Mouse (Mus musculus) neural tube, embryonic 11.5 days (tissue): ENCODE data around the gene Stk24. TPM values are rescaled to one million over a fixed set of nuclear protein-coding genes. Genes with fewer than 3 reads are reported as not detected.

ENCODE experiments used
- ATAC-seq: fragments of 200-750 bp; cut with Nextera tagmentation; 2 replicates; pipeline ENCODE4 v1.8.0; 2017; ENCODE audit warnings: moderate number of reproducible peaks, mild to moderate bottlenecking, moderate TSS enrichment, moderate library complexity; ENCODE audit not compliant: insufficient read depth, low FRiP score, low TSS enrichment
- DNase-seq: peaks from one replicate; pipeline ENCODE4 v3.0.0-alpha.2; 2015; ENCODE audit warnings: low spot score
- H3K27ac ChIP-seq: fragments of 300-500 bp; sonication (generic); 2 replicates; pipeline ENCODE4 v1.5.1; 2014; ENCODE audit warnings: low read depth, mild to moderate bottlenecking, low read length
- H3K27me3 ChIP-seq: fragments of 300-500 bp; sonication (generic); 2 replicates; pipeline ENCODE4 v1.6.1; 2014; ENCODE audit warnings: mild to moderate bottlenecking, low read length, mixed read lengths; ENCODE audit not compliant: control insufficient read depth, insufficient read depth
- H3K36me3 ChIP-seq: fragments of 300-500 bp; sonication (generic); 2 replicates; pipeline ENCODE4 v1.6.1; 2014; ENCODE audit warnings: mild to moderate bottlenecking, low read length, moderate library complexity, mixed read lengths; ENCODE audit not compliant: control insufficient read depth, insufficient read depth
- H3K4me1 ChIP-seq: fragments of 300-500 bp; sonication (generic); 2 replicates; pipeline ENCODE4 v1.6.1; 2014; ENCODE audit warnings: low read length, mixed read lengths; ENCODE audit not compliant: control insufficient read depth, insufficient read depth
- H3K4me2 ChIP-seq: fragments of 300-500 bp; sonication (generic); 2 replicates; pipeline ENCODE4 v1.6.1; 2014; ENCODE audit warnings: low read depth, mild to moderate bottlenecking, moderate library complexity
- H3K4me3 ChIP-seq: fragments of 300-500 bp; sonication (generic); 2 replicates; pipeline ENCODE4 v1.5.1; 2014; ENCODE audit warnings: low read depth, low read length
- H3K9ac ChIP-seq: fragments of 300-500 bp; sonication (generic); 2 replicates; pipeline ENCODE4 v1.6.1; 2014; ENCODE audit warnings: mild to moderate bottlenecking, low read length
- H3K9me3 ChIP-seq: fragments of 300-500 bp; sonication (generic); 2 replicates; pipeline ENCODE4 v1.6.1; 2016; ENCODE audit warnings: low read length; ENCODE audit not compliant: control insufficient read depth
- WGBS: fragments of 180-500 bp; shearing (Covaris S2); extraction: QIAGEN DNeasy Blood & Tissue Kit; methylation state at CpG from one replicate; pipeline ENCODE4 v1.1.7; 2014; 5-methylcytosine and 5-hydroxymethylcytosine counted together
- polyA plus RNA-seq: library from polyadenylated mRNA; unstranded; fragments of >200 nt; fragmentation: Nextera tagmentation; extraction: Ambion mirVana; gene quantifications from 2 replicates; pipeline ENCODE4 v1.2.1, GENCODE M21; 2014

Gene Stk24
- polyA plus RNA-seq, 1 experiment from 2014 or later: 38.1 TPM

DNA sequence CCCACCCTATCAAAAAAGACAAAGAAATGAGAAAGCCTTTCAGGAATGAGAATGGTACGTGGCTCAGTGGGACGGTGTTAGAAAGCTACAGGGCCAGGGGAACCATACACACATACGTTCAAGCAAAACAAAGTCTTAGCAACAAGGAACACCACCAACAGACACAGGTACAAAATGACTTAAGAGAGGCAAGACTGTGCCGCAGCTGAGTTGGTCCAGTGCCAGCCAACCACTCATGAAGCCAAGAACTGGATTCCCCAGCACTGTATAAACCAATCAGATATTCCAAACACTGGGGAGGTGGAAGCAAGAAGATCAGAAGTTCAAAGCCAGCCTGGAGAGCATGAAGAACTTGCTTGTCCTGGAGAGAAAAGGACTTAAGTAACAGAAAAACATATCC lies 5.9 kb downstream of the Stk24 start:
- Histone ChIP-seq H3K4me2 (no peak overlapping the region), H3K9ac (no peak overlapping the region), H3K4me1 (peaks cover 7% of the 10 kb centered on the region; the same call in 1 of the 2 replicates), H3K27ac (no peak overlapping the region), H3K27me3 (no peaks in the 10 kb centered on the region), H3K36me3 (no peaks in the 10 kb centered on the region; the same call in 1 of the 2 replicates), H3K4me3 (no peak overlapping the region), H3K9me3 (no peaks in the 10 kb centered on the region)
- DNase-seq (no peak), ATAC-seq (no peak)
- WGBS: 91% methylated on average over 4 of the region's 4 CpGs

DNA sequence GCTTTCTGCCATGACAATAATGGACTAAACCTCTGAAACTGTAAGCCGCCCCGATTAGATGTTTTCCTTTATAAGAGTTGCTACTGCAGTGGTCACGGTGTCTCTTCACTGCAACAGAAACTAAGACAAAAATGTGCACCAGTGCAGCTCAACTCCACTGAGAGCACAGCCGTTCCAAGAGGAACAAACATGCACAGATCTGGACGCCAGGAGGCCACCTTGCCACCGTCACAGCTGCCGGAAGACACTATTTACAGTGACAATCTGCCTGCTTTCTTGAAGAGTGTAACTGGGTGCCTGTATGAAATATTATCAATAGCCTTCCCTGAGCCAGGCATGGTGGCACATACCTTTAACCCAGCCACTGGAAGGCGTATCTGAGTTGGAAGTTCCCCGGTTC lies 6.8 kb downstream of the Stk24 start:
- Histone ChIP-seq H3K9ac (no peak overlapping the region), H3K9me3 (no peaks in the 10 kb centered on the region), H3K27ac (no peak overlapping the region), H3K27me3 (no peaks in the 10 kb centered on the region), H3K4me3 (no peak overlapping the region), H3K36me3 (no peaks in the 10 kb centered on the region; the same call in 1 of the 2 replicates), H3K4me2 (no peak overlapping the region), H3K4me1 (peaks cover 7% of the 10 kb centered on the region; the same call in 1 of the 2 replicates)
- no peak for ATAC-seq
- WGBS: 94% methylated on average over 9 of the region's 9 CpGs
- no peak for DNase-seq

DNA sequence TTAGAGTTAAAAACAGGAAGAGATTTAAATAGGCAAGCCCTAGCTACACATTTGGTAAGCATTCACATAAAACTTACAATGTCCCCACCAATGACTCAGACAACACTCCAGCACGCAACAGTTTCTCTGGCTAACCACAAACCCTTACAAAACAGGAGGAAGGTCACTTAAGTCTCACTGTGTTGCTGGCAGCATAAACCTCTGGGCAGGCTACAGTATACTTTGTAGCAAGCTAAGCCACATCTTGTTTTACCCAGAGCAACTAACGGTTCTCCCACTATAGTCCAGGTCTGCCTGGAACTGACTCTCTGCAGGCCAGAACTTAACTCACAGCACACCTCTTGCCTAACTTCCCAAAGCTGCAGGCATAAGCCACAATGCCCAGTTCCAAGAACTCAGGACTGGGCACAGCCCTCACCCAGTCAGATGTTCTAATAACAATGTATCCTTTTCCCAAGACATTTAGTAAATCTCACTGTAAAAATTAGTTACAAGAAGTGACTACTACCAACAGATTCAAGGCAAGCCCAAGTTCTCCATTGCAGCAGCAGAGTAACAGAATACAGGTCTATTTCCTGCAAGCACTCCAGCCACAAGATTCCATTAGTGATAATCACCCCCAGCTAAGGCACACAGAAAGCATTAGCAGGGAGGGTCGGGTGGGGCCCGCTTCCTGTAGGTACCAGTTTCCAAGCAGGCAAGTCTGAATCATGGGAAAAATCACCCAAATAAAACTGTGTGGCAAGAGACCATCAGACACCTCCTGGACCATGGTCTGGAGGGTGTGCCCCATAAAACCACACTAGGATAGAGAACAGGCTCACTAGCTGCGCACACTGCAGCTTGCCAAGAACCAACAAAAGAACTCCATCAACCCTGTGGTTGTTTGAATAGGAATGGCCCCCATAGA lies 7.6 kb downstream of the Stk24 start:
- Histone ChIP-seq H3K36me3 (no peaks in the 10 kb centered on the region; the same call in 1 of the 2 replicates), H3K4me1 (peaks cover 3% of the 10 kb centered on the region; the same call in 1 of the 2 replicates), H3K4me3 (no peak overlapping the region), H3K9ac (no peak overlapping the region), H3K4me2 (no peak overlapping the region), H3K9me3 (no peaks in the 10 kb centered on the region), H3K27me3 (no peaks in the 10 kb centered on the region), H3K27ac (no peak overlapping the region)
- no peak for ATAC-seq
- WGBS: 87% methylated on average over 5 of the region's 5 CpGs
- DNase-seq: no peak

DNA sequence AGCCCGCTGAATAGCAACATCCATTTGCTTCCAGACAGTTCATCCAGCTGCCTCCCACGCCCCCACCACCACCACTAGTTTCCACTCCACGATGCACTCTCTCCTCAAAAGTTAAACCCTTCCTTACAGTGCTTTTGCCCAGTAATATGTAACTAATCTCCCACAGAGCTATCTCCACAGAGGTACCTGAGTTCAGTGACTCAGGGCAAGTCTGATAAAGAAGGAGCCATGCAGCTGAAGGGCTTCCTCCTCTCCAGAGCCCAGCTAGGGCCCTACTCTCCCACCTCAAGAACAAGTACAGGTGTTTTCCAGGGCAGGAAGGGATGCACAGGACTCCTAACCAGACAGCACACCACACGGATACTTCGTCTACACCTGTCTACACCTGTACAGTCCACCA lies 10.4 kb downstream of the Stk24 start:
- H3K36me3 ChIP-seq: no peaks in the 10 kb centered on the region
- no peaks in the 10 kb centered on the region for H3K9me3 ChIP-seq
- no peak overlapping the region for H3K9ac ChIP-seq
- 0 out of 2 replicates have a peak, but pooled peaks cover 7% of the 10 kb centered on the region for H3K4me1 ChIP-seq
- ATAC-seq (no peak), DNase-seq (no peak)
- H3K4me2 ChIP-seq: no peak overlapping the region
- no peak overlapping the region for H3K27ac ChIP-seq
- no peak overlapping the region for H3K4me3 ChIP-seq
- H3K27me3 ChIP-seq: no peaks in the 10 kb centered on the region
- 76% methylated on average over 5 of the region's 5 CpGs for WGBS

DNA sequence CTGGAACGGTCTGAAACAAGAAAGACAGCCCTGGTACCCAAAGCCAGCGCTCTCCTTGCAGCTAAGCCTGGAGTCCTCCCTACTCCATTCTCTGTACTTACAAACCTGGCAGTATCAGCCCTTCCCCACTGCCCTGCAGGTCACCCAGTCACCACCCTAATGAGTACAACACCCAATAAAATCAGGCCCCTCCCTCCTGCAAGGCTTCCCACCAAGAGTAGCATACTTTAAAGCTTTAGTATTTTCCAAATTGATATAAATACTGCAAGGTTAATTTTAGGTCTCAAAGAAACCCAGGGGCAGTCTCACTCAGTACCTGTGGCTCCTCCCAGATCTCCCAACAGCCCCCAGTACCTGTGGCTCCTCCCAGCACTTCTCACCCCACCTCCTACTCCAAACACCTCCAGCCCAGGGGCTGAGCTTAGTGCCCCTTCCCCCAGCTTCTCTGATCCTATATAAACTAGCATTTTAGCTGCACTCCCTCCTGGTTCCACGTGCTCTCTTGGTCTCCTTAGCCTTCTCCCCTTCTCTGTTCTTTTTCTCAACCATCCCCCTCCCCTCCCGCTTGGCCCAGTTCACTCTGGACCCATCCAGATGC lies 11.6 kb downstream of the Stk24 start:
- 0 out of 2 replicates have a peak, but pooled peaks cover 7% of the 10 kb centered on the region for H3K4me1 ChIP-seq
- WGBS: 65% methylated on average over 4 of the region's 4 CpGs
- no peak overlapping the region for H3K27ac ChIP-seq
- H3K9ac ChIP-seq: no peak overlapping the region
- no peaks in the 10 kb centered on the region for H3K9me3 ChIP-seq
- DNase-seq: no peak
- H3K4me3 ChIP-seq: no peak overlapping the region
- H3K27me3 ChIP-seq: no peaks in the 10 kb centered on the region
- no peak for ATAC-seq
- no peaks in the 10 kb centered on the region for H3K36me3 ChIP-seq
- H3K4me2 ChIP-seq: no peak overlapping the region

GRCm38 (mm10) chr14:121365991-121366728 lies 13.7 kb downstream of the Stk24 start:
- DNase-seq (no peak), ATAC-seq (no peak)
- 79% methylated on average over 17 of the region's 17 CpGs for WGBS
- Histone ChIP-seq H3K36me3 (no peaks in the 10 kb centered on the region), H3K4me2 (no peak overlapping the region), H3K9ac (no peak overlapping the region), H3K27ac (0 out of 2 replicates have a peak overlapping the region, but pooled peaks have one; percentile 10), H3K9me3 (no peaks in the 10 kb centered on the region), H3K4me1 (0 out of 2 replicates have a peak, but pooled peaks cover 7% of the 10 kb centered on the region), H3K4me3 (no peak overlapping the region), H3K27me3 (no peaks in the 10 kb centered on the region)

DNA sequence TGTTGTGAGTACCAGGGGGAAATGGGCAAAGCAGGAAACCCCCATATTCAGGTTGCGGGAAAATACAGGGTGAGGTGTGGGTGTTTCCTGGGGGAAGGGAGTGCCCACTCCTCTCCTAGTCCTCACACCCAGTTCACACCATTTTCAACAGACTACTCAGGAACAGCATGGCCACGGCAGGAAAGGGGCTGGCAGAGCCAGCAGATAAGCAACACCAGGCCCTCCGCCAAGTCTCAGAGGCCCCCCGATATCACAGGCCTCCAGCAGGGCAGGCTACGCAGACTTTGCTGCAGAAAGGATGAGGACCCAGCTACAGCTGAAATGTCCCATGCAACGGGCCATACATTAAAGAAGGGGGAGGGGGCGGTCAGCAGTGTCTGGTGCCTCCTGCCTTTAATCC lies 14.4 kb downstream of the Stk24 start:
- Histone ChIP-seq H3K27ac (no peak overlapping the region), H3K9me3 (no peaks in the 10 kb centered on the region), H3K4me1 (0 out of 2 replicates have a peak, but pooled peaks cover 4% of the 10 kb centered on the region), H3K4me3 (no peak overlapping the region), H3K9ac (no peak overlapping the region), H3K27me3 (no peaks in the 10 kb centered on the region), H3K36me3 (no peaks in the 10 kb centered on the region), H3K4me2 (no peak overlapping the region)
- ATAC-seq: no peak
- no peak for DNase-seq
- WGBS: 76% methylated on average over 7 of the region's 7 CpGs

GRCm38 (mm10) chr14:121364282-121364681 lies 15.5 kb downstream of the Stk24 start:
- no peaks in the 10 kb centered on the region for H3K9me3 ChIP-seq
- H3K9ac ChIP-seq: no peak overlapping the region
- no peak overlapping the region for H3K4me3 ChIP-seq
- DNase-seq: no peak
- H3K27me3 ChIP-seq: no peaks in the 10 kb centered on the region
- H3K27ac ChIP-seq: no peak overlapping the region
- WGBS: 96% methylated on average over 7 of the region's 7 CpGs
- no peaks in the 10 kb centered on the region for H3K36me3 ChIP-seq
- no peak for ATAC-seq
- 0 out of 2 replicates have a peak, but pooled peaks cover 4% of the 10 kb centered on the region for H3K4me1 ChIP-seq
- H3K4me2 ChIP-seq: no peak overlapping the region
